Mouse (Mus musculus) lung, postnatal 0 days (tissue): Measurements from ENCODE around the gene Dync2h1.

Experiments used
- CTCF ChIP-seq: IDR thresholded peaks from 2 replicates; pipeline ENCODE4 v1.5.1; 2016; ENCODE audit warnings: antibody characterized with exemption, mild to moderate bottlenecking
- EP300 ChIP-seq: IDR thresholded peaks from 2 replicates; pipeline ENCODE4 v1.6.1; 2016; ENCODE audit warnings: antibody characterized with exemption, mild to moderate bottlenecking, control low read depth

- TF ChIP-seq CTCF: no peak
- no peak for TF ChIP-seq EP300
Measured at GRCm38 (mm10) chr9:7160688-7161087, 23.6 kb downstream of the Dync2h1 start.
